Mouse (Mus musculus): ENCODE measurements around the gene Sgo1. TPM values are rescaled to one million over a fixed set of nuclear protein-coding genes. Genes with fewer than 3 reads are reported as not detected.
"Not testable (repeated sequence)": the region's sequence is repeated elsewhere in the genome, so short reads cannot be mapped to it uniquely, and the experiment has no call there.

Gene Sgo1
- 1.2 and 2.1 TPM in 2 replicates for polyA plus RNA-seq (2012)

GRCm38 (mm10) chr17:53688877-53689802 lies at the start of gene Sgo1:
Gene Sgo1 (minus strand): TSS chr17:53689333.
- Histone ChIP-seq H3K9me3 (ENCODE audit: control insufficient read depth, low read length) (no peaks in the 10 kb centered on the region), H3K27me3 (ENCODE audit: control insufficient read depth) (no peaks in the 10 kb centered on the region), H3K4me3 (replicated peaks) (peak within 1 kb of the TSS; percentile 86), H3K36me3 (ENCODE audit: control insufficient read depth) (peaks cover 35% of the 10 kb centered on the region), H3K4me1 (ENCODE audit: control insufficient read depth) (peaks cover 26% of the 10 kb centered on the region)
- TF ChIP-seq GATA1 (IDR thresholded peaks at IDR 0.05; ENCODE audit: low read length) (no peak), TAL1 (IDR thresholded peaks at IDR 0.05; ENCODE audit: low read length) (no peak)

GRCm38 (mm10) chr17:53718916-53719315 lies 29.8 kb upstream of the Sgo1 start:
- not testable (repeated sequence) for H3K9me3 ChIP-seq (ENCODE audit: control insufficient read depth, low read length); H3K27me3 ChIP-seq (ENCODE audit: control insufficient read depth); H3K4me1 ChIP-seq (ENCODE audit: control insufficient read depth); H3K4me3 ChIP-seq (replicated peaks); H3K36me3 ChIP-seq (ENCODE audit: control insufficient read depth)

GRCm38 (mm10) chr17:53718474-53718873 lies 29.3 kb upstream of the Sgo1 start:
- H3K9me3 ChIP-seq (ENCODE audit: control insufficient read depth, low read length): no peaks in the 10 kb centered on the region
- TF ChIP-seq GATA1 (IDR thresholded peaks at IDR 0.05; ENCODE audit: low read length): no peak
- no peak for TF ChIP-seq TAL1 (IDR thresholded peaks at IDR 0.05; ENCODE audit: low read length)

GRCm38 (mm10) chr17:53715161-53715560 lies 26.0 kb upstream of the Sgo1 start:
- not testable (repeated sequence) for H3K4me1 ChIP-seq (ENCODE audit: control insufficient read depth); H3K9me3 ChIP-seq (ENCODE audit: control insufficient read depth, low read length); H3K27me3 ChIP-seq (ENCODE audit: control insufficient read depth); H3K4me3 ChIP-seq (replicated peaks); H3K36me3 ChIP-seq (ENCODE audit: control insufficient read depth)

More at GRCm38 (mm10) chr17:53718474-53718873, 29.3 kb upstream of the Sgo1 start:
- Histone ChIP-seq H3K36me3 (ENCODE audit: control insufficient read depth) (no peaks in the 10 kb centered on the region), H3K4me1 (ENCODE audit: control insufficient read depth) (no peaks in the 10 kb centered on the region), H3K4me3 (replicated peaks) (no peak overlapping the region), H3K27me3 (ENCODE audit: control insufficient read depth) (no peaks in the 10 kb centered on the region)

DNA sequence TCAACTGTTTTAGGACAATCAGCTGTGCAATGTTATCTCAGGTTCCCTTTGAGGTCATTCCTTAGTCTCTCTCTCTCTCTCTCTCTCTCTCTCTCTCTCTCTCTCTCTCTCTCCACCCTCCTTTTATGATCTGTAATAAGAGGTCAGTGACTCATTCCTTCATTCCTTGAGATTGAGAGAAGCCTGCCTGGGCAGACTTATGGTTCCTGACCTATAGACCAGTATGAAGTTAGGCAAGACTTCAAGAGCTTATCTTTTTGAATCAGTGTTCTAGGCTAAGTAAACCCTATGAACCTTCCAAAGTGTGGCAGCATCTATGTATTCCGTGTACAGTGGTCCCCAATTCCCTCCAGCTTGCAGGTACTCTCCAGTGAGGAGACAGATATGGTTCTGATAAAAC lies 25.3 kb upstream of the Sgo1 start:
- no peaks in the 10 kb centered on the region for H3K9me3 ChIP-seq (ENCODE audit: control insufficient read depth, low read length)
- no peaks in the 10 kb centered on the region for H3K36me3 ChIP-seq (ENCODE audit: control insufficient read depth)
- TF ChIP-seq GATA1 (IDR thresholded peaks at IDR 0.05; ENCODE audit: low read length): no peak
- no peak for TF ChIP-seq TAL1 (IDR thresholded peaks at IDR 0.05; ENCODE audit: low read length)
- H3K4me1 ChIP-seq (ENCODE audit: control insufficient read depth): no peaks in the 10 kb centered on the region
- H3K4me3 ChIP-seq (replicated peaks): no peak overlapping the region
- H3K27me3 ChIP-seq (ENCODE audit: control insufficient read depth): no peaks in the 10 kb centered on the region

GRCm38 (mm10) chr17:53697521-53697920 lies 8.4 kb upstream of the Sgo1 start:
- not testable (repeated sequence) for H3K27me3 ChIP-seq (ENCODE audit: control insufficient read depth); H3K9me3 ChIP-seq (ENCODE audit: control insufficient read depth, low read length); H3K4me1 ChIP-seq (ENCODE audit: control insufficient read depth)

DNA sequence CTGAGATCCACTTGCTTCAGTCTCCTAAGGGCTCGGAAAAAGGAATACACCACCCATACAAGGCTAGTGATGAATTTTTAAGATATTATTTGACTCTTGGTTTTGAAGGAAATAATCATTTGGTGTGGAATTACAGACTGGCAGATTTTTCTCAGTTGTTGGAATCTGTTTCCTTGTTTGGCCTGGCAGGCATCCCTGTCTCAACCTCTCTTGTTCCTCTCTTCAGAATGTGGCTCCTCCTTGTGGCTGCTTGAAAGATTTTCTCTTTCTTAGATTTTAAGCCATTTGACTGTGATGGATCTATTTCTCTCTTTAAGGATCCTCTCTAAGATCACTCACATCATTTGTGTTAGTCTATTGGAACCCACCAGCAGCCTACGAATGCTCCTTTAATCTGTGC lies 4.9 kb upstream of the Sgo1 start:
- H3K9me3 ChIP-seq (ENCODE audit: control insufficient read depth, low read length): no peaks in the 10 kb centered on the region
- TF ChIP-seq TAL1 (IDR thresholded peaks at IDR 0.05; ENCODE audit: low read length) (no peak), GATA1 (IDR thresholded peaks at IDR 0.05; ENCODE audit: low read length) (no peak)
- H3K4me1 ChIP-seq (ENCODE audit: control insufficient read depth): peaks cover 10% of the 10 kb centered on the region
- H3K4me3 ChIP-seq (replicated peaks): no peak overlapping the region
- no peaks in the 10 kb centered on the region for H3K36me3 ChIP-seq (ENCODE audit: control insufficient read depth)
- no peaks in the 10 kb centered on the region for H3K27me3 ChIP-seq (ENCODE audit: control insufficient read depth)

More at GRCm38 (mm10) chr17:53697521-53697920, 8.4 kb upstream of the Sgo1 start:
- H3K4me3 ChIP-seq (replicated peaks); H3K36me3 ChIP-seq (ENCODE audit: control insufficient read depth): not testable (repeated sequence)

- Histone ChIP-seq H3K4me1 (ENCODE audit: control insufficient read depth) (peaks cover 25% of the 10 kb centered on the region), H3K27me3 (ENCODE audit: control insufficient read depth) (no peaks in the 10 kb centered on the region), H3K9me3 (ENCODE audit: control insufficient read depth, low read length) (no peaks in the 10 kb centered on the region), H3K4me3 (replicated peaks) (peak overlapping the region; percentile 86), H3K36me3 (ENCODE audit: control insufficient read depth) (peaks cover 27% of the 10 kb centered on the region)
- TF ChIP-seq TAL1 (IDR thresholded peaks at IDR 0.05; ENCODE audit: low read length): no peak
- no peak for TF ChIP-seq GATA1 (IDR thresholded peaks at IDR 0.05; ENCODE audit: low read length)
Observed at GRCm38 (mm10) chr17:53689946-53690345, 813 bp upstream of the Sgo1 start.

GRCm38 (mm10) chr17:53688321-53688720 lies 812 bp downstream of the Sgo1 start:
- Histone ChIP-seq H3K9me3 (ENCODE audit: control insufficient read depth, low read length) (no peaks in the 10 kb centered on the region), H3K4me1 (ENCODE audit: control insufficient read depth) (peaks cover 26% of the 10 kb centered on the region), H3K27me3 (ENCODE audit: control insufficient read depth) (no peaks in the 10 kb centered on the region), H3K4me3 (replicated peaks) (peak overlapping the region; percentile 86), H3K36me3 (ENCODE audit: control insufficient read depth) (peaks cover 43% of the 10 kb centered on the region)
- TF ChIP-seq TAL1 (IDR thresholded peaks at IDR 0.05; ENCODE audit: low read length) (no peak), GATA1 (IDR thresholded peaks at IDR 0.05; ENCODE audit: low read length) (no peak)

GRCm38 (mm10) chr17:53678716-53679115 lies 10.4 kb downstream of the Sgo1 start:
- peaks cover 6% of the 10 kb centered on the region for H3K4me1 ChIP-seq (ENCODE audit: control insufficient read depth)
- TF ChIP-seq TAL1 (IDR thresholded peaks at IDR 0.05; ENCODE audit: low read length): no peak
- TF ChIP-seq GATA1 (IDR thresholded peaks at IDR 0.05; ENCODE audit: low read length): no peak
- H3K4me3 ChIP-seq (replicated peaks): no peak overlapping the region
- no peaks in the 10 kb centered on the region for H3K27me3 ChIP-seq (ENCODE audit: control insufficient read depth)
- no peaks in the 10 kb centered on the region for H3K9me3 ChIP-seq (ENCODE audit: control insufficient read depth, low read length)
- peaks cover 100% of the 10 kb centered on the region for H3K36me3 ChIP-seq (ENCODE audit: control insufficient read depth)

Data from erythroblast, embryonic 14.5 days (primary cell).